Mouse (Mus musculus) left cerebral cortex, adult 9 months (tissue): ENCODE results near the gene Hax1.

Experiments
- DNase-seq, 2 experiments: peaks; one replicate each; pipeline ENCODE4 v3.0.0; 2022; ENCODE audit warnings: low spot score in 2 of 2

The Hax1 gene

GRCm38 (mm10) chr3:89998612-89999054 is at the start of gene Hax1:
Hax1 (minus strand) TSS chr3:89998780.
- peak; percentile 79 to 95 for DNase-seq

GRCm38 (mm10) chr3:90036263-90036662 is 37.7 kb upstream of the Hax1 start:
- no peak for DNase-seq

DNA sequence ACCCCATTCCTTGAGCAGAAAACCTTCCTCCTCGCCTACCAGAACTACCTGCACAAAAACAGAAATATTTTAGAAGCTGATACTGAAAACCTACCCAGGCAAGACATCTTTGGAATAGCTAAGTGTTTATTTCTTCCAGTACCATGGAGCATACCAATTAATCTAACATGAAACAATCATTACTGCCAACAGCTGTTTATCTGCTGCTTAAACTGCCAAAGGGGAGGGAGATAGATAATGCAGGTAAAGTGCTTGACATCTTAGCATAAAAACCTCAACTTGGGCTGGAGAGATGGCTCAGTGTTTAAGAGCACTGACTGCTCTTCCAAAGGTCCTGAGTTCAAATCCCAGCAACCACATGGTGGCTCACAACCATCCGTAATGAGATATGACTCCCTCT is 36.1 kb upstream of the Hax1 start:
- DNase-seq: no peak

DNA sequence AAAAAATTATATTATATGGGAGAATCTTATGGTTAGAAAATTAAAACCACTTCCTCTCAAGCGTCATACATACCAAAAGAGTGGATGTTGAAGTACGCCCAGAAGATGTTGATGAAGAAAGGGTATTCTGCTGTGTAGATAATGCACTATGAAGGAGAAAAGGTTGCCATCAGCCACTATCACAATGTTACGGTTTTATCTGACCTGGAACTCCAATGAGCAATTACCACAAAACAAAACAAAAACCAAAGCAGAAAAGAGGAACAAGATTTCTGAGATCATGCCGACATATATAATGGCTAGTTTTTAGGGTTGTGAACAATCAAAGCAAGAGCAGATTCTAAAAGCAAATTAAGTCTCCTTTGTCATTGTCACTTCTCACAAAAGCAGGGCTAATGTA is 18.0 kb upstream of the Hax1 start:
- no peak for DNase-seq

- no peak for DNase-seq
These were observed 11.7 kb upstream of the Hax1 start for GRCm38 (mm10) chr3:90010291-90010690.

DNA sequence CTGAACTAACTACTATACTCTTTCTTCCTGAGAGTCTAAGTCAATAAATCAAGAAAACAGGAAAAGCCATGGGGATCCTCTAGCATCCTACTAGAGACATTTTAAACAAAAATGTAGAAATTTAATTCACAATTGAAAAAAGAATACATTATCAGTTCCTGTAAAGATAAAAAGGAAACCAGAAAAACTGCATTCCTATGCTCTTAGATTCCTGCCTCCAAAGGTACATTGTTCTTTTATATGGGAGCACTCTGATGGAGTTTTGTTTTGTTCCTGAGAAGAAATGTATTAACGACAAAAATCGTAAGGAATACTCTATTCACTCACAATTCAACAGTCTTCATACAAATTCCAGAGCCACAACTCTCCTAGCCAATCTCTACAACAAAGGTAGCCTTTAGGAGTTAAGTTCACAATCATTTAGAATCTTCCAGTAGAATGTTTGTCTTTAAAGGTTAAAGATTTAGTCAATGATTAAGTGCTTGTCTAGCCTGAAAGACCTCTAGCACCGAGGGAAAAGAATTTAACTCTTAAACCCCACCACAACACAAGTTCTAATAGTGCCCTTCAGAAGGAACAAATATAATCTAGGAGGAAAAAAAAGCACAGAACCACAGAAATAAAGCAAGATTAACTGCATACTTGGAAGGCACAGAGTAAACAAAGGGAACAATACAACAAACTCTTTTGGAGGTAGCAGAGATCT is 5.7 kb upstream of the Hax1 start:
- DNase-seq: no peak

GRCm38 (mm10) chr3:89999830-90000229 is 1.2 kb upstream of the Hax1 start:
- DNase-seq: no peak

DNA sequence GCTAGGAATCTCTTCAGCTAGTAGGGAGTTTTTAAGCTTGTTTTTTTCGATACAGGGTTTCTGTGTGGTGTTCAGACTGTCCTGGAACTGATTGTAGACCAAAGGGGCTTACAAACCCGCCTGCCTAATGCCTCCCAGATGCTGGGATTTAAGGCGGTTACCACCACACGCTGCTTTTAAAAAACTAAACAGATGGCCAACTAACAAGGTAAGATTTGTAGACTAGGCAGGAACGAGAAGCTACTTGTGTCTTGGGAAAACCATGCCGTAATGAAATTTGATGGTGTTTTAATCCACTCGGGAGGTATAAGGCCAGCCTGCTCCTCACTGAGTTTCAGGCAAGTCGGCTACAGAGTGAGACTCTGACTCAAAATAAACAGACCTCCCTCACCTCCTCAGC is 510 bp upstream of the Hax1 start:
- DNase-seq: no peak

- DNase-seq: peak in 1 of 2 experiments; percentile 38
These were observed 637 bp downstream of the Hax1 start for GRCm38 (mm10) chr3:89997791-89998495.

GRCm38 (mm10) chr3:89994807-89995515 is 3.6 kb downstream of the Hax1 start:
- no peak for DNase-seq

DNA sequence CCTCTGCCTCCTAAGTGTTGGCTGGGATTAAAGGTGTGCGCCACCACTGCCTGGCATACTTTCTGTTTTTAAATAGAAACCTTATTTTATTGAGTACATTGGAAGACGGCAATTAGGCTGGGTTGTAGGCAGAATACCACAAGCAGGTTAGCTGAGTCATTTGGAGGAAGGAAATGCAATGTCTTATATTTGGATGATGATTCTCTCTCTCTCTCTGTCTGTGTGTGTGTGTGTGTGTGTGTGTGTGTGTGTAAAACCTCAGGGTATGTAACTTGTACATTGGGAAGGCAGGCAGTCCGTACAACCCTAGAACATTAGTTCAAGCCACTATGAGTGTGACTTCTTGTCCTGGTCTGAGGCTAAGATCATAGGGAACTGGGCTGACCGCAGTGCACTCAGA is 10.8 kb downstream of the Hax1 start:
- no peak for DNase-seq

- no peak for DNase-seq
These were observed 11.4 kb downstream of the Hax1 start for GRCm38 (mm10) chr3:89987211-89987610.

- DNase-seq: no peak
These were observed 16.2 kb downstream of the Hax1 start for GRCm38 (mm10) chr3:89982426-89982825.

DNA sequence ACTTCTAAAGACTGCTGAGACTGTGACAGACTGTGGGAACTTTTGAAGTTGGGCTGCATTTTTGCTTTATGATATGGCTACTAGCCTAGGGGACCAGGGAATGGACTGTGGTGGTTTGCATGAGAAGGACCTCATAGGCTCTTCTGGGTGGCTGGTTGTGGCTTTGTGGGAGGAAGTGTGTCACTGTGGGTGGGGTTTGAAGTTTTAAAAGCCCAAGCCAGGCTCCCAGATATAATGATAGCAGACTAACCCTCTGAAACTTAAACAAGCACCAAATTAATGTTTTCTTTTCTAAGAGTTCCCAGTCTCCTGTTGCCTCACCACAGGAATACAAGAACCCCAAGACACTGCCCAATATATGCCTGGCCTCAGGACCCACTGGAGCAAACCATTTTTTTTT is 21.7 kb downstream of the Hax1 start:
- no peak for DNase-seq

DNA sequence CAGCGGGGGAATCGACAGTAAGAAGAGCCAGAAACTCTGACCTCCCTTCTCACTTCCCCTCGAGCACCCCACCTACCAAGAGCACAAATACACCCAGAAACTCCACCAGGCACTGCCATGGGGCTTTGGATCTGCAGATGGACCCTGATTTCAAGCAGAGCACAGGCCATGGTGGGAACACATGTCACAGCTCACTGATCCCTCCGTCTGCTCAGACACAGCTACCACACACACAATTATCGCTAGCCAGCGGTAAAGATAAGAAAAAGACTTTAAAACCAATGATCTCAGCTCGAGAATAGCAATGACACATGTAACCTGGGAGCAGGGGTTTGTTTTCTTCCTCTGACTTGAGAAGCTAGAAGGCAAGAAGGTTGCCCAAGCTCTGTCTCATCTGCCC is 30.1 kb downstream of the Hax1 start:
- DNase-seq: no peak

DNA sequence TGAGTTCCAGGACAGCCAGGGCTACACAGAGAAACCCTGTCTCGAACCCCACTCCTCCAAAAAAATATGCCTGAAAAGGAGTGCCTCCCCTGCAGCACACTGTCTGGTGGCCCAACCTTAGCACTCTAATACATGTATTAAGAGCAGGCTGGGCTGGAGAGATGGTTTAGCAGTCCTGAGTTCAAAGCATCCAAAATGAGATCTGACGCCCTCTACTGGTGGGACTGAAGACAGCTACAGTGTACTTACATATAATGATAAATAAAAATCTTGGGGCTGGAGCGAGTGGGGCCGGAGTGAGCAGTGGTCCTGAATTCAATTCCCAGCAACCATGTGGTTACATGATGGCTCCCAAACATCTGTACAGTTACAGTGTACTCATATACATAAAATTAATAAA is 31.6 kb downstream of the Hax1 start:
- DNase-seq: no peak

GRCm38 (mm10) chr3:89965972-89966371 is 32.6 kb downstream of the Hax1 start:
- no peak for DNase-seq

- no peak for DNase-seq
These were observed 33.0 kb downstream of the Hax1 start for GRCm38 (mm10) chr3:89965557-89965956.

- peak in 1 of 2 experiments; percentile 67 for DNase-seq
These were observed 34.4 kb downstream of the Hax1 start for GRCm38 (mm10) chr3:89963926-89964739.

GRCm38 (mm10) chr3:89963221-89963763 is 35.3 kb downstream of the Hax1 start, which contains the start of gene Atp8b2:
Atp8b2 (minus strand) TSS chr3:89963508.
- DNase-seq: peak in 1 of 2 experiments; percentile 47

DNA sequence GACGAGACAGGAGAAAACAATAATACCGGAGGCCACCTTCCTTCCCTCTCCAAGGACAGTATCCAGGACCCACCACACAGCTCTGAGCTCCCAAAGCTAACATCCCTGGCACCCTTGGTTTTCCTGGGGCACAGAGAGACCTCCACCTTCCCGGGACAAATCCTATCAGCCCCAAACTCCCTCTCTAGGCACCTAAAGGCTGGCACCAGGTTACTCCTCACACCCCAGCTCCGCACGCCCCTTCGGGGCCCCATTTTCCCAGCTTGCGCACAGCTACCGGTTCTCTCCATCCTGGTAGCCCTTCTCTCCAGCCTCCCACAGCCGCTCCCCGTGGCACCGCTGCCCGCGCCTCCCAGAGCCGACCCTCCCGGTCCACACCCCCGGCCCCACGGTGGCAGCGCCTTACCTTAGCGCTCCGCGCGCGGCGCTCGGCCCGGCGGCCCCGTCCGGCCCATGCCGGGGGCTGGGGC is 35.8 kb downstream of the Hax1 start:
- DNase-seq: no peak
